Mouse (Mus musculus): ENCODE results near the gene Ckmt2. TPM values are rescaled to one million over a fixed set of nuclear protein-coding genes. Genes with fewer than 3 reads are reported as not detected.

Gene Ckmt2
- polyA plus RNA-seq, 1 experiment: 18.8 TPM

DNA sequence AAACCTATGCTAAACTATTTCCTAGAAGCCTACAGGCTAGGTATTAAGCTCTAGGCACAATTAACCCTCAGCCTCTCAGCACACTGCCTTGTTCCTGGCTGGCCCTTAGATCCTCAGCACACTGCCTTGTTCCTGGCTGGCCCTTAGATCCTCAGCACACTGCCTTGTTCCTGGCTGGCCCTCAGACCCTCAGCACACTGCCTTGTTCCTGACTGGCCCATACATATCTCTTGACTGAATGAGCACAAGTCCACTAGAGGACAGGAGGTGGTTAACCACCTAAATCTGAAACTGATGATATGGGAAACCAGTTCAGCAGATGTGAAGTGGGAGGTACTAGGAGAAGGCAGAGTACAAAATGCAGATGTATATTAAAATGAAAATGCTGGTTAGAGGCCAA lies 35.0 kb upstream of the Ckmt2 start:
- Histone ChIP-seq H3K4me3 (ENCODE audit: control insufficient read depth, low read depth, low read length) (no peak overlapping the region), H3K27ac (ENCODE audit: control insufficient read depth, insufficient read depth, low read depth, low read length) (no peak overlapping the region), H3K36me3 (ENCODE audit: control insufficient read depth, insufficient read depth, low read length) (no peaks in the 10 kb centered on the region), H3K4me1 (ENCODE audit: control insufficient read depth, insufficient read depth, low read length) (no peaks in the 10 kb centered on the region), H3K27me3 (ENCODE audit: control insufficient read depth, insufficient read depth, low read length) (no peaks in the 10 kb centered on the region)
- no peak for TF ChIP-seq CTCF (IDR thresholded peaks at IDR 0.05; ENCODE audit: control insufficient read depth, insufficient read depth, insufficient replicate concordance, low read depth, low read length)
- no peak for TF ChIP-seq POLR2A (IDR thresholded peaks at IDR 0.05; ENCODE audit: control insufficient read depth, low read depth, low read length)

- H3K4me3 ChIP-seq (ENCODE audit: control insufficient read depth, low read depth, low read length): no peak overlapping the region
- H3K36me3 ChIP-seq (ENCODE audit: control insufficient read depth, insufficient read depth, low read length): no peaks in the 10 kb centered on the region
- no peak for TF ChIP-seq POLR2A (IDR thresholded peaks at IDR 0.05; ENCODE audit: control insufficient read depth, low read depth, low read length)
- no peaks in the 10 kb centered on the region for H3K4me1 ChIP-seq (ENCODE audit: control insufficient read depth, insufficient read depth, low read length)
- H3K27me3 ChIP-seq (ENCODE audit: control insufficient read depth, insufficient read depth, low read length): no peaks in the 10 kb centered on the region
- no peak overlapping the region for H3K27ac ChIP-seq (ENCODE audit: control insufficient read depth, insufficient read depth, low read depth, low read length)
These were observed 34.5 kb upstream of the Ckmt2 start for GRCm38 (mm10) chr13:91911211-91911610.

DNA sequence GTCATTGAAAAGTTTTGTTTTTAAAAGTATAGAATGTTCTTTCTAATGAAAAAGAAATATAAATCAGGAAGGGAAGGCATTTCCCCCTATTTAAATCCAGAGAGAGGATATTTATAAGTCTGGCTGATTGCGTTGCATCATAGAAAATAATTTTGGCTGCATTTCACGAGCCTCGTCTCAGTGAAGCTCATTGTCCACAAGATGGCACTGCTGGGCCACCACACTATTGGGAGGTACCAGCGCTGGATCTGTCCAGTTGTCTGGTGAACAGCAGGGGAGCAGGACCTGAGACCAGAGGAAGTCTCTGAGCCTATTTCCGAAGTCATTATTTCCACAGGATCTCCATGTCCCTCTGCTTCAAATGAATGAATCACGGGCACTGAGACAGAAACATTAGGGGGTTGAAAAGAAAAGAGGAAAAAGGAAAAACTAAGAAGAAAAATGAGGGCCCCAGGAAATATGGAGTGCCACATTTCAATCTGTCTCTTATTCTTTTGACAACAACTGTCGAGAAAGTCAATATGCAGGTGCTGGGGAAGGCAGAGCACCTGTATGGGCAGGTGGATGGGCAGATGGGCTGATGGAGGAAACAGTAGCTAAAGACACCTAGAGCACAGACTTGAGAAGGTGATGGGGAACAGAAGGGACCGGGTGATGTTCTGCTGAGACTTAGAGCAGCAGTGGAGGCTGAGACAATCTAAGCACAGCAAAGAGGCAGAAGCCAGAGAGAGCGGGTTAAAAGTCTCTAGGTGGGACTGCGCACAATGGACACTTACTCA lies 31.7 kb upstream of the Ckmt2 start:
- no peak overlapping the region for H3K4me3 ChIP-seq (ENCODE audit: control insufficient read depth, low read depth, low read length)
- H3K27me3 ChIP-seq (ENCODE audit: control insufficient read depth, insufficient read depth, low read length): no peaks in the 10 kb centered on the region
- no peaks in the 10 kb centered on the region for H3K36me3 ChIP-seq (ENCODE audit: control insufficient read depth, insufficient read depth, low read length)
- H3K27ac ChIP-seq (ENCODE audit: control insufficient read depth, insufficient read depth, low read depth, low read length): no peak overlapping the region
- no peaks in the 10 kb centered on the region for H3K4me1 ChIP-seq (ENCODE audit: control insufficient read depth, insufficient read depth, low read length)
- peak; percentile 70; the same call in 1 of the 2 replicates for TF ChIP-seq CTCF (IDR thresholded peaks at IDR 0.05; ENCODE audit: control insufficient read depth, insufficient read depth, insufficient replicate concordance, low read depth, low read length)
- TF ChIP-seq POLR2A (IDR thresholded peaks at IDR 0.05; ENCODE audit: control insufficient read depth, low read depth, low read length): no peak

- H3K27me3 ChIP-seq (ENCODE audit: control insufficient read depth, insufficient read depth, low read length): no peaks in the 10 kb centered on the region
- no peak for TF ChIP-seq POLR2A (IDR thresholded peaks at IDR 0.05; ENCODE audit: control insufficient read depth, low read depth, low read length)
- no peak for TF ChIP-seq CTCF (IDR thresholded peaks at IDR 0.05; ENCODE audit: control insufficient read depth, insufficient read depth, insufficient replicate concordance, low read depth, low read length)
- no peak overlapping the region for H3K27ac ChIP-seq (ENCODE audit: control insufficient read depth, insufficient read depth, low read depth, low read length)
- no peaks in the 10 kb centered on the region for H3K4me1 ChIP-seq (ENCODE audit: control insufficient read depth, insufficient read depth, low read length)
- no peaks in the 10 kb centered on the region for H3K36me3 ChIP-seq (ENCODE audit: control insufficient read depth, insufficient read depth, low read length)
- H3K4me3 ChIP-seq (ENCODE audit: control insufficient read depth, low read depth, low read length): no peak overlapping the region
These were observed 29.7 kb upstream of the Ckmt2 start for GRCm38 (mm10) chr13:91906338-91906737.

- no peak for TF ChIP-seq CTCF (IDR thresholded peaks at IDR 0.05; ENCODE audit: control insufficient read depth, insufficient read depth, insufficient replicate concordance, low read depth, low read length)
- no peak for TF ChIP-seq POLR2A (IDR thresholded peaks at IDR 0.05; ENCODE audit: control insufficient read depth, low read depth, low read length)
- H3K27ac ChIP-seq (ENCODE audit: control insufficient read depth, insufficient read depth, low read depth, low read length): no peak overlapping the region
- no peak overlapping the region for H3K4me3 ChIP-seq (ENCODE audit: control insufficient read depth, low read depth, low read length)
These were observed 19.8 kb upstream of the Ckmt2 start for GRCm38 (mm10) chr13:91896476-91896875.

DNA sequence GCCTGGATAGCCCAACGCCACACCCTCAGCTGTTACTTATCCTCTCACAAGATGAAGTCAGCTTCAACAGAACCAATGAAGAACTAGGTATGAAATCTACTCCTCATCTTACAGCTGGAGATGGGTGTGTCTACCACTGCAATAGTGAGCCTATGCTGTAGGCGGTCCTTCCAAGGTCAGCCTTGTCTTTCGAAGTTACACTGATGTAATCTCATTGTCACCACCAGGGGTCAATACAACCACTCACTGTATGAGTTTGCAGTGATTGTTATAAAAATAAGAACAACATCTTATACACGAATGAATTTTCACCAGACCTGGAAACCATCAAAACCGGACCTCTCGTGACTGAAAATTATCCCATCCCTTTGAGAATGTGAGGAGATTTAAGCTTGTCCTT lies 16.4 kb upstream of the Ckmt2 start:
- TF ChIP-seq POLR2A (IDR thresholded peaks at IDR 0.05; ENCODE audit: control insufficient read depth, low read depth, low read length): no peak
- no peak for TF ChIP-seq CTCF (IDR thresholded peaks at IDR 0.05; ENCODE audit: control insufficient read depth, insufficient read depth, insufficient replicate concordance, low read depth, low read length)
- H3K4me3 ChIP-seq (ENCODE audit: control insufficient read depth, low read depth, low read length): no peak overlapping the region
- no peaks in the 10 kb centered on the region for H3K4me1 ChIP-seq (ENCODE audit: control insufficient read depth, insufficient read depth, low read length)
- H3K27ac ChIP-seq (ENCODE audit: control insufficient read depth, insufficient read depth, low read depth, low read length): no peak overlapping the region
- no peaks in the 10 kb centered on the region for H3K27me3 ChIP-seq (ENCODE audit: control insufficient read depth, insufficient read depth, low read length)
- H3K36me3 ChIP-seq (ENCODE audit: control insufficient read depth, insufficient read depth, low read length): no peaks in the 10 kb centered on the region

More at GRCm38 (mm10) chr13:91896476-91896875, 19.8 kb upstream of the Ckmt2 start:
- Histone ChIP-seq H3K27me3 (ENCODE audit: control insufficient read depth, insufficient read depth, low read length) (no peaks in the 10 kb centered on the region), H3K36me3 (ENCODE audit: control insufficient read depth, insufficient read depth, low read length) (no peaks in the 10 kb centered on the region), H3K4me1 (ENCODE audit: control insufficient read depth, insufficient read depth, low read length) (no peaks in the 10 kb centered on the region)

DNA sequence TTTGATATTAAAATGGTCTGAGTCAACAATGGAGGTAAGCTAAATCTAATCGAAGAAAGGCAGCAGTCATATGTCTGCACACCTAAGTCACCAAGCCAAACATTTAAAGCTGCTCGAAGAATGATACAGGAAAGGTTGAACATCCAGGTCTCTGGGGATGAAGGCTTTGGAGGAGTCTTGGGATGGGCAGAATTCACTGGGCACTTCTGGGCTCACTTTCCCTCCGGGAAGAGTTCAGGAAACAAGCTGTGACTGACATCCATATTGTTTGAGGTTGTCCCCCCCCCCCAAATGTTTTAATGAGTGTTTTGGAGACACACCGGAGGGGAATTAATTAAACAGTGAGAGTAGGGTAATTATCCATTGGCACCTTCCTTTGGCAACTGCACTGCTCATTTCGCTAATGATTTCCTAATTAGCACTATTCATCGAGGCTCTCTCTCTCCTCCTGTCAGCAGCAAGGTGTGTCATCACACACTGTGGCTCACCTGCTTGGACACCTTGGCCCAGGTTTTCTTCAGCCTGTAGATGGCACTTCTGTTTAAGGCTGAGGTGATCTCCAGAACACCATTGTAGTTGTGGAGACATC lies 13.4 kb upstream of the Ckmt2 start:
- Histone ChIP-seq H3K36me3 (ENCODE audit: control insufficient read depth, insufficient read depth, low read length) (no peaks in the 10 kb centered on the region), H3K4me3 (ENCODE audit: control insufficient read depth, low read depth, low read length) (no peak overlapping the region), H3K27ac (ENCODE audit: control insufficient read depth, insufficient read depth, low read depth, low read length) (no peak overlapping the region), H3K4me1 (ENCODE audit: control insufficient read depth, insufficient read depth, low read length) (no peaks in the 10 kb centered on the region), H3K27me3 (ENCODE audit: control insufficient read depth, insufficient read depth, low read length) (no peaks in the 10 kb centered on the region)
- TF ChIP-seq POLR2A (IDR thresholded peaks at IDR 0.05; ENCODE audit: control insufficient read depth, low read depth, low read length) (no peak), CTCF (IDR thresholded peaks at IDR 0.05; ENCODE audit: control insufficient read depth, insufficient read depth, insufficient replicate concordance, low read depth, low read length) (no peak)
